Mouse (Mus musculus) C2C12 (cell line): ENCODE measurements at regions not wholly inside any gene's neighbourhood (a gene's known extent, or its start where the extent isn't known, plus 50 kb on each side); places are given as distances from the start of the nearest gene placed in this dataset.

Experiments used
- H3K27me3 ChIP-seq: one replicate; pipeline ENCODE4 v1.6.1; 2011; ENCODE audit not compliant: control insufficient read depth, insufficient read depth, insufficient read length
- H3K36me3 ChIP-seq: one replicate; pipeline ENCODE4 v1.6.1; 2011; ENCODE audit not compliant: control insufficient read depth, insufficient read depth
- H3K4me3 ChIP-seq: one replicate; pipeline ENCODE4 v1.5.1; 2011; ENCODE audit warnings: mild to moderate bottlenecking, control low read depth; ENCODE audit not compliant: poor library complexity, insufficient read depth, severe bottlenecking
- H3K79me2 ChIP-seq: one replicate; pipeline ENCODE4 v1.6.1; 2011; ENCODE audit not compliant: control insufficient read depth, insufficient read depth
- H3K79me3 ChIP-seq: one replicate; pipeline ENCODE4 v1.6.1; 2011; ENCODE audit warnings: low read depth, control low read depth
- H3ac ChIP-seq: one replicate; pipeline ENCODE3; 2011; ENCODE audit warnings: low read depth; ENCODE audit not compliant: control insufficient read depth, insufficient read length
- CEBPB ChIP-seq: IDR thresholded peaks from one replicate; pipeline ENCODE4 v1.6.1; 2011; ENCODE audit warnings: low read depth, mild to moderate bottlenecking, control low read depth, moderate library complexity
- CTCF ChIP-seq: IDR thresholded peaks from one replicate; pipeline ENCODE4 v1.5.1; 2011; ENCODE audit not compliant: control insufficient read depth, insufficient read depth, insufficient read length
- FOSL1 ChIP-seq: IDR thresholded peaks from one replicate; pipeline ENCODE4 v1.8.0; 2011; ENCODE audit warnings: mild to moderate bottlenecking, low read length; ENCODE audit not compliant: poor library complexity, insufficient read depth, severe bottlenecking
- MAX ChIP-seq: IDR thresholded peaks from one replicate; pipeline ENCODE4 v1.6.1; 2011; ENCODE audit warnings: mild to moderate bottlenecking, control low read depth
- MYOD1 ChIP-seq: IDR thresholded peaks from one replicate; pipeline ENCODE4 v1.6.1; 2011; ENCODE audit warnings: low read depth; ENCODE audit not compliant: control insufficient read depth, insufficient read length
- MYOG ChIP-seq: IDR thresholded peaks from one replicate; pipeline ENCODE4 v1.6.1; 2011; ENCODE audit not compliant: control insufficient read depth, insufficient read length; ENCODE audit errors: extremely low read depth
- USF1 ChIP-seq: IDR thresholded peaks from one replicate; pipeline ENCODE4 v1.6.1; 2011; ENCODE audit warnings: low read depth, mild to moderate bottlenecking, control low read depth, moderate library complexity

GRCm38 (mm10) chr6:51283916-51284706 lies 148.4 kb upstream of the Nfe2l3 start:
- H3K4me3 ChIP-seq: no peak overlapping the region

DNA sequence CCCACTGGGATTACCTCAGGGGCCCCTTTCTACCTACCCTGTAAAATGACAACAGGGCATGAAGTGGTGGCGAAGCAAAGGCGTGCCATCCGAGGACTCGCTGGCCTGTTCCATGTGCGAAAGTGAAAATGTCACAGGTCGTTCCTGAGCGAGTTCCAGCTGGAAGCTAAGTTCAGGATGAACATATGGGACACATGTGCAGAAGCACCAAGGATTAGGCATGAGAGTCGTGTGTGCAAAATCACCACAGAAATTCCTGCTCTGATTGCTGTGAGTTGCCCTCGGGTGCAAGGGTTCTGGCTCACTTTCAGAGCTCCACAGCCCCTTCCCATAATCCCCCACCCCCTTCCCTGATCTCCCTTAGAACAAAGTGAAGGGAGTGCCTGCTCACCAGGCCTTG lies 147.6 kb upstream of the Nfe2l3 start:
- H3K36me3 ChIP-seq: no peaks in the 10 kb centered on the region
- no peak for TF ChIP-seq FOSL1
- no peaks in the 10 kb centered on the region for H3K79me3 ChIP-seq
- H3K27me3 ChIP-seq: peaks cover 5% of the 10 kb centered on the region
- H3K4me3 ChIP-seq: no peak overlapping the region
- no peaks in the 10 kb centered on the region for H3K79me2 ChIP-seq
- H3ac ChIP-seq: no peak overlapping the region

More at GRCm38 (mm10) chr6:51283916-51284706, 148.4 kb upstream of the Nfe2l3 start:
- no peak for TF ChIP-seq FOSL1
- TF ChIP-seq CTCF: no peak
- no peak for TF ChIP-seq CEBPB
- TF ChIP-seq USF1: no peak
- no peak for TF ChIP-seq MAX
- TF ChIP-seq MYOG: no peak
- TF ChIP-seq MYOD1: no peak
- Histone ChIP-seq H3K27me3 (peaks cover 10% of the 10 kb centered on the region), H3K79me3 (no peaks in the 10 kb centered on the region), H3K79me2 (no peaks in the 10 kb centered on the region), H3K36me3 (no peaks in the 10 kb centered on the region), H3ac (no peak overlapping the region)

GRCm38 (mm10) chr6:51286836-51287235 lies 145.6 kb upstream of the Nfe2l3 start:
- no peaks in the 10 kb centered on the region for H3K36me3 ChIP-seq
- H3K79me3 ChIP-seq: no peaks in the 10 kb centered on the region
- no peak overlapping the region for H3K4me3 ChIP-seq
- no peaks in the 10 kb centered on the region for H3K79me2 ChIP-seq
- no peaks in the 10 kb centered on the region for H3K27me3 ChIP-seq
- no peak overlapping the region for H3ac ChIP-seq
- TF ChIP-seq MYOD1 (no peak), CTCF (no peak), FOSL1 (no peak), MYOG (no peak), USF1 (no peak)

- Histone ChIP-seq H3K79me3 (no peaks in the 10 kb centered on the region), H3K79me2 (no peaks in the 10 kb centered on the region), H3ac (no peak overlapping the region), H3K27me3 (no peaks in the 10 kb centered on the region), H3K4me3 (no peak overlapping the region), H3K36me3 (no peaks in the 10 kb centered on the region)
- TF ChIP-seq MAX (no peak), MYOD1 (no peak), FOSL1 (no peak), MYOG (no peak), CEBPB (no peak), CTCF (no peak), USF1 (no peak)
These were observed 145.1 kb upstream of the Nfe2l3 start for GRCm38 (mm10) chr6:51287383-51287782.

DNA sequence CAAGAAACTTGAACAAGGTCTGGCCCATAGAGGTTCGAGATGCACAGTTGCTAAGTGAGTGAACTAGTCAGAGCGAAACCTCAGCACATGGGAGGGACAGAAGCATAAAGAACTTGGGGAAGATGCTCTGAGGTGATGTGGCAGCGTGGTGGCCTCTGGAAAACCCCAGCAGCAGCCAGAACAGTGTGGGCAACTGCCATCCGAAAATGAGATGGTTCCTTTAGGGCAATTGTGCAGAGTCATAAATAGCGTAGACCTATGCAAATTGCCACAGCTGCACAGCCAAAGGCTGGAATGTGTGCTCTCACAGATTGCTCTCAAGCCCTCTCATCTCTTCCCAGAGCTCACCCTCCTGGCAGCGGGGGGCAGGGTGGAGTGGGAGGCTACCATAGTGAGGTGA lies 144.7 kb upstream of the Nfe2l3 start:
- no peak for TF ChIP-seq CEBPB
- TF ChIP-seq USF1: no peak
- TF ChIP-seq MYOD1: no peak
- no peak for TF ChIP-seq MYOG
- TF ChIP-seq MAX: no peak
- Histone ChIP-seq H3K79me2 (no peaks in the 10 kb centered on the region), H3ac (no peak overlapping the region), H3K4me3 (no peak overlapping the region), H3K79me3 (no peaks in the 10 kb centered on the region), H3K27me3 (no peaks in the 10 kb centered on the region), H3K36me3 (no peaks in the 10 kb centered on the region)
